Mouse (Mus musculus): ENCODE data around the gene Evi5l. TPM values are rescaled to one million over a fixed set of nuclear protein-coding genes. Genes with fewer than 3 reads are reported as not detected.
"Not testable (repeated sequence)": the region's sequence is repeated elsewhere in the genome, so short reads cannot be mapped to it uniquely, and the experiment has no call there.

Gene Evi5l
- polyA plus RNA-seq, 1 experiment from 2014 or later: 11.8 TPM

GRCm38 (mm10) chr8:4255471-4255870 is 89.1 kb downstream of the Evi5l start:
- not testable (repeated sequence) for H3K9ac ChIP-seq (ENCODE audit: low read length); H3K4me2 ChIP-seq (ENCODE audit: low read length); H3K27me3 ChIP-seq (ENCODE audit: control insufficient read depth, insufficient read depth, low read length); H3K4me3 ChIP-seq (ENCODE audit: control insufficient read depth in 1 of 2, insufficient read depth in 1 of 2, low read depth in 1 of 2, low read length in 2 of 2); ATAC-seq (ENCODE audit: insufficient number of reproducible peaks, insufficient read depth, low FRiP score, low read depth); H3K9me3 ChIP-seq (ENCODE audit: control insufficient read depth, low read length); H3K27ac ChIP-seq (replicated peaks in 1 of 2; ENCODE audit: control insufficient read depth in 1 of 2, insufficient read depth in 1 of 2, low read depth in 2 of 2, low read length in 2 of 2)
- Histone ChIP-seq H3K4me1 (ENCODE audit: control insufficient read depth in 2 of 2, insufficient read depth in 2 of 2, low read length in 2 of 2) (peaks cover 15 to 25% of the 10 kb centered on the region in 2 experiments), H3K36me3 (ENCODE audit: control insufficient read depth, insufficient read depth, low read length) (peaks cover 39% of the 10 kb centered on the region)
- WGBS: 88% methylated on average over 7 of the region's 7 CpGs

GRCm38 (mm10) chr8:4256911-4257310 is 90.5 kb downstream of the Evi5l start:
- Histone ChIP-seq H3K4me2 (ENCODE audit: low read length) (no peak overlapping the region), H3K9ac (ENCODE audit: low read length) (0 out of 2 replicates have a peak overlapping the region, but pooled peaks have one; percentile 12)

DNA sequence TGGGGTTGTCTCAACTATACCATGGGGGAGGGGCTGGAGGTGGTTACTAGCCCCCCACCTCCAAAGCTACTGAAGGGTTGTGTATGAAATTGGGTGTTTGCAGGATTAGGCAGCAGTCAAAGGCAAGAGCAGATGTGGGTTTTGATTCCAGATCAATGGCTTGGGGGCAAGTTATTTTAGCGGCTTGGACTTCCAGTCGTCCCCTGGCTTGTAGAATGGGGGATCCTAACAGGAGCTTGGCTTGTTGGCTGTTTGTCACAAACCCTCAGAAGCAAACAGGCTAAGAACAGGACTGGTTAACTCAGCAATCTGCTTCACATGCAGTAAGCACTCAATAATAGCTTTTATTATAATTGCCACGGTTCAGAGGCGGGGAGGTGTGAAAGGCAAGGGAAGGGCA is 91.0 kb downstream of the Evi5l start:
- Histone ChIP-seq H3K27me3 (ENCODE audit: control insufficient read depth, insufficient read depth, low read length) (no peaks in the 10 kb centered on the region), H3K4me3 (ENCODE audit: control insufficient read depth in 1 of 2, insufficient read depth in 1 of 2, low read depth in 1 of 2, low read length in 2 of 2) (no peak overlapping the region), H3K27ac (replicated peaks in 1 of 2; ENCODE audit: control insufficient read depth in 1 of 2, insufficient read depth in 1 of 2, low read depth in 2 of 2, low read length in 2 of 2) (no peak overlapping the region), H3K9ac (ENCODE audit: low read length) (0 out of 2 replicates have a peak overlapping the region, but pooled peaks have one; percentile 12), H3K4me2 (ENCODE audit: low read length) (no peak overlapping the region; the same call in 1 of the 2 replicates), H3K36me3 (ENCODE audit: control insufficient read depth, insufficient read depth, low read length) (peaks cover 58% of the 10 kb centered on the region), H3K9me3 (ENCODE audit: control insufficient read depth, low read length) (no peaks in the 10 kb centered on the region), H3K4me1 (ENCODE audit: control insufficient read depth in 2 of 2, insufficient read depth in 2 of 2, low read length in 2 of 2) (peaks cover 14 to 23% of the 10 kb centered on the region in 2 experiments)
- WGBS: 88% methylated on average over 4 of the region's 4 CpGs
- ATAC-seq (ENCODE audit: insufficient number of reproducible peaks, insufficient read depth, low FRiP score, low read depth): no peak

More at GRCm38 (mm10) chr8:4256911-4257310, 90.5 kb downstream of the Evi5l start:
- no peak for ATAC-seq (ENCODE audit: insufficient number of reproducible peaks, insufficient read depth, low FRiP score, low read depth)
- H3K36me3 ChIP-seq (ENCODE audit: control insufficient read depth, insufficient read depth, low read length): peaks cover 53% of the 10 kb centered on the region
- peaks cover 15 to 25% of the 10 kb centered on the region in 2 experiments for H3K4me1 ChIP-seq (ENCODE audit: control insufficient read depth in 2 of 2, insufficient read depth in 2 of 2, low read length in 2 of 2)
- 31% methylated on average over 4 of the region's 4 CpGs for WGBS
- no peaks in the 10 kb centered on the region for H3K9me3 ChIP-seq (ENCODE audit: control insufficient read depth, low read length)
- no peak overlapping the region for H3K27ac ChIP-seq (replicated peaks in 1 of 2; ENCODE audit: control insufficient read depth in 1 of 2, insufficient read depth in 1 of 2, low read depth in 2 of 2, low read length in 2 of 2)
- H3K4me3 ChIP-seq (ENCODE audit: control insufficient read depth in 1 of 2, insufficient read depth in 1 of 2, low read depth in 1 of 2, low read length in 2 of 2): no peak overlapping the region
- no peaks in the 10 kb centered on the region for H3K27me3 ChIP-seq (ENCODE audit: control insufficient read depth, insufficient read depth, low read length)

- Histone ChIP-seq H3K9me3 (ENCODE audit: control insufficient read depth, low read length) (no peaks in the 10 kb centered on the region), H3K9ac (ENCODE audit: low read length) (peak overlapping the region; percentile 83), H3K4me3 (ENCODE audit: control insufficient read depth in 1 of 2, insufficient read depth in 1 of 2, low read depth in 1 of 2, low read length in 2 of 2) (peak overlapping the region; percentile 77 to 83), H3K4me2 (ENCODE audit: low read length) (peak overlapping the region; percentile 98), H3K27me3 (ENCODE audit: control insufficient read depth, insufficient read depth, low read length) (no peaks in the 10 kb centered on the region), H3K36me3 (ENCODE audit: control insufficient read depth, insufficient read depth, low read length) (peaks cover 67% of the 10 kb centered on the region), H3K4me1 (ENCODE audit: control insufficient read depth in 2 of 2, insufficient read depth in 2 of 2, low read length in 2 of 2) (peaks cover 11 to 20% of the 10 kb centered on the region in 2 experiments), H3K27ac (replicated peaks in 1 of 2; ENCODE audit: control insufficient read depth in 1 of 2, insufficient read depth in 1 of 2, low read depth in 2 of 2, low read length in 2 of 2) (no peak overlapping the region)
- ATAC-seq (ENCODE audit: insufficient number of reproducible peaks, insufficient read depth, low FRiP score, low read depth): peak; percentile 46; the same call in 1 of the 2 replicates
- WGBS: 3% methylated on average over 34 of the region's 35 CpGs
Measured at GRCm38 (mm10) chr8:4258233-4258632, 91.9 kb downstream of the Evi5l start.

GRCm38 (mm10) chr8:4258678-4259077 is 92.3 kb downstream of the Evi5l start:
- peak; percentile 65 for ATAC-seq (ENCODE audit: insufficient number of reproducible peaks, insufficient read depth, low FRiP score, low read depth)
- peak overlapping the region; percentile 61 to 65 for H3K27ac ChIP-seq (replicated peaks in 1 of 2; ENCODE audit: control insufficient read depth in 1 of 2, insufficient read depth in 1 of 2, low read depth in 2 of 2, low read length in 2 of 2)
- peak overlapping the region; percentile 98 for H3K4me2 ChIP-seq (ENCODE audit: low read length)
- peaks cover 11 to 19% of the 10 kb centered on the region in 2 experiments for H3K4me1 ChIP-seq (ENCODE audit: control insufficient read depth in 2 of 2, insufficient read depth in 2 of 2, low read length in 2 of 2)
- 1% methylated on average over 32 of the region's 32 CpGs for WGBS
- H3K27me3 ChIP-seq (ENCODE audit: control insufficient read depth, insufficient read depth, low read length): no peaks in the 10 kb centered on the region
- H3K4me3 ChIP-seq (ENCODE audit: control insufficient read depth in 1 of 2, insufficient read depth in 1 of 2, low read depth in 1 of 2, low read length in 2 of 2): peak overlapping the region; percentile 77 to 83
- no peaks in the 10 kb centered on the region for H3K9me3 ChIP-seq (ENCODE audit: control insufficient read depth, low read length)
- peaks cover 71% of the 10 kb centered on the region for H3K36me3 ChIP-seq (ENCODE audit: control insufficient read depth, insufficient read depth, low read length)
- H3K9ac ChIP-seq (ENCODE audit: low read length): peak overlapping the region; percentile 83

- 7% methylated on average over 32 of the region's 33 CpGs for WGBS
- H3K36me3 ChIP-seq (ENCODE audit: control insufficient read depth, insufficient read depth, low read length): peaks cover 77% of the 10 kb centered on the region
- peak; percentile 90 for ATAC-seq (ENCODE audit: insufficient number of reproducible peaks, insufficient read depth, low FRiP score, low read depth)
- peak within 1 kb of the TSS; percentile 77 to 83 for H3K4me3 ChIP-seq (ENCODE audit: control insufficient read depth in 1 of 2, insufficient read depth in 1 of 2, low read depth in 1 of 2, low read length in 2 of 2)
- H3K9ac ChIP-seq (ENCODE audit: low read length): peak within 1 kb of the TSS; percentile 83
- peak within 1 kb of the TSS; percentile 61 to 65 for H3K27ac ChIP-seq (replicated peaks in 1 of 2; ENCODE audit: control insufficient read depth in 1 of 2, insufficient read depth in 1 of 2, low read depth in 2 of 2, low read length in 2 of 2)
- no peaks in the 10 kb centered on the region for H3K9me3 ChIP-seq (ENCODE audit: control insufficient read depth, low read length)
- H3K4me2 ChIP-seq (ENCODE audit: low read length): peak within 1 kb of the TSS; percentile 98
- H3K27me3 ChIP-seq (ENCODE audit: control insufficient read depth, insufficient read depth, low read length): no peaks in the 10 kb centered on the region
- peaks cover 8 to 13% of the 10 kb centered on the region in 2 experiments; a peak in 3 of 4 replicates for H3K4me1 ChIP-seq (ENCODE audit: control insufficient read depth in 2 of 2, insufficient read depth in 2 of 2, low read length in 2 of 2)
Measured at GRCm38 (mm10) chr8:4259125-4259804, 92.9 kb downstream of the Evi5l start, which contains the start of gene Ctxn1. Ctxn1 (minus strand) TSS chr8:4259274.

DNA sequence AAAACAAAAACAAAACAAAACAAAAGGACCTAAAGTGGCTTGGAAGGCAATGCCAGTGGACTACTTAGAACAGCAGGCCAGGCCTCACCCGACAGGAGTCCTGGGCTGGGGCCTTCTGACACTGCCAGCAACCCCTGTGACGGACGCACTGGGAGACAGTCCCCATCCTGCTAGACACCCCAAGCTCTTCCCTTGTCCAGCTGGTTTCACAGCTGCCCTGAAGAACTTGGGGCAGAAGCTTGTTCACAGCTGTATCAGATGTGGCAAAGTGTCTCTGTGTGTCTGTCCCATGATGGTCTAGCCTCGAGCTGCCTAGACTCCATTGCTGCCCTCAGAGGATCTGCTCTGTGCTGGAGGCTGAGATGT is 93.4 kb downstream of the Evi5l start:
- WGBS: 82% methylated on average over 4 of the region's 4 CpGs
- peaks cover 77% of the 10 kb centered on the region for H3K36me3 ChIP-seq (ENCODE audit: control insufficient read depth, insufficient read depth, low read length)
- no peak overlapping the region for H3K4me2 ChIP-seq (ENCODE audit: low read length)
- H3K27me3 ChIP-seq (ENCODE audit: control insufficient read depth, insufficient read depth, low read length): no peaks in the 10 kb centered on the region
- no peaks in the 10 kb centered on the region for H3K9me3 ChIP-seq (ENCODE audit: control insufficient read depth, low read length)
- peaks cover 8 to 12% of the 10 kb centered on the region in 2 experiments; a peak in 3 of 4 replicates for H3K4me1 ChIP-seq (ENCODE audit: control insufficient read depth in 2 of 2, insufficient read depth in 2 of 2, low read length in 2 of 2)
- no peak overlapping the region for H3K27ac ChIP-seq (replicated peaks in 1 of 2; ENCODE audit: control insufficient read depth in 1 of 2, insufficient read depth in 1 of 2, low read depth in 2 of 2, low read length in 2 of 2)
- no peak for ATAC-seq (ENCODE audit: insufficient number of reproducible peaks, insufficient read depth, low FRiP score, low read depth)
- no peak overlapping the region for H3K4me3 ChIP-seq (ENCODE audit: control insufficient read depth in 1 of 2, insufficient read depth in 1 of 2, low read depth in 1 of 2, low read length in 2 of 2)
- H3K9ac ChIP-seq (ENCODE audit: low read length): 0 out of 2 replicates have a peak overlapping the region, but pooled peaks have one; percentile 0
